Mouse (Mus musculus): ENCODE measurements around the gene Sept1.
A peak's percentile ranks its signal among the peaks of the same experiment; 100 is the strongest.

Gene Sept1

DNA sequence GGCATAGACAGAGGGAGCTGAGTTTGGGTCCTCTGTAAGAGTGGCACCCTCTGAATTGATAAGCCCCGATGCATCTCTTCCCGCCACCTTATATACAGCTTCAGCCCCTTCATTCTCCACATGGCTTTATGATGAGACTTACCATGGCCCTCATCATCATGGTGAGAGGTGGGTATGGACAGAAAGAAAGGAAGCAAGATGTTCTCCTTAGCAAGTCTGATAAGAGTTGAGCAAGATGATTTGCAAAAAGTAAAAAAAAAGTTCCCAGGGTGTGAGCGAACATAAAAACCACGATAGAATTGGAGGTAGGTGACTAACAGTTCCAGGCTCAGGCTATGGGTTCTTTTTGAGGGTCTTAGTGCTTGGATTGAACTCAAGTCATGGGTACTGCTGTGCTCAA, 14.3 kb downstream of the Sept1 start:
- no peak for DNase-seq (ENCODE audit: low spot score)

DNA sequence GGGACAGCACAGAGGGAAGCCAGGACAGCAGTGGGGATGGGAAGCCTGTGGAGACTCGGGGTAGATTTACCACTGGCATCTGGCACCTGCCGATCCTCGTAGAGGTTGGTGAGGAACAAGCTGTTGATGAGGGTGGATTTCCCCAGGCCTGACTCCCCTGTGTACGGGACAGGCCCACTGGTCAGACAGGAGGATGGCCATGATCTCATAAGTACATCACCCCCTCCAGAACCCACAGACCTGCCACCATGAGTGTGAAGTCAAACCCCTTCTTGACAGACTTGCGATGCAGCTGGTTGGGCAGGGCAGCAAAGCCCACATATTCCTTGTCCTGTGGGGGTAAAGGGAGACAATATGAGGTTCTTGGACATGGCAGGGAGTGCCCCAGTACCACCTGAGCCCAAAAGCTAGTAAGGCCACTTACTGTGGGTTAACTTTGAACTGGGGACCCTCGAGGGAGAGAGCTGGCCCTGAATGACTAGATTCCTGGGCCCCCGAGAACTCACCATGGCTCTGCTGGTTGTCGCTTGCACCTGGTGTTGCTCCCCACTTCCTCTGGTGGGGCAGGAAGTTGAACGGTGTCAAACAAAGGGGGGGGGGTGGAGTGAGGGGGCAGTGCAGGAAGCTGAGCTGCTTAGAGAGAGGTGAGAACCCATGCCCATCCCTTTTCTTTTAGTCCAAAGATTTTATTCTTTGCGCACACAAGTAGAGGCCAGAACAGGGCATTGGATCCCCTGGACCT, 14.9 kb downstream of the Sept1 start:
- no peak for DNase-seq (ENCODE audit: low spot score)

DNA sequence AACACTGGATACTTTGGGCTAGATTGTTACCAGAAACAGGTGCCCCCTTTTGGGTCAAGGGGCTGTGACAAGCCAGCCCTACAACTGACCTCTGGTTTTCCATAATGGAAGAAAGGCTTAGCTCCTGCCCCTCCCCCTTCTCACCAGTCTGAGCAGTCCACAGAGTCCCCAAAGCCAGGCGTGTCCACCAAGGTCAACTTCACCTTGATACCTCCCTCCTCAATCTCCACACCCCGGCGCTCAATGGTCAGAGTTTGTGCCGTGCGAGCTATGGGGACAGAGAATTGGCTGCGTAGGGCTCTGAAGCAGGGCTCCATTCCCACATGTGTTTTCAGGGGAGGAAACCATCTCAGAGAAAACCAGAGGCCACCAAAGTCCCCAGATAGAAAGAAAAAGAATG, 15.5 kb downstream of the Sept1 start:
- no peak for DNase-seq (ENCODE audit: low spot score)

DNA sequence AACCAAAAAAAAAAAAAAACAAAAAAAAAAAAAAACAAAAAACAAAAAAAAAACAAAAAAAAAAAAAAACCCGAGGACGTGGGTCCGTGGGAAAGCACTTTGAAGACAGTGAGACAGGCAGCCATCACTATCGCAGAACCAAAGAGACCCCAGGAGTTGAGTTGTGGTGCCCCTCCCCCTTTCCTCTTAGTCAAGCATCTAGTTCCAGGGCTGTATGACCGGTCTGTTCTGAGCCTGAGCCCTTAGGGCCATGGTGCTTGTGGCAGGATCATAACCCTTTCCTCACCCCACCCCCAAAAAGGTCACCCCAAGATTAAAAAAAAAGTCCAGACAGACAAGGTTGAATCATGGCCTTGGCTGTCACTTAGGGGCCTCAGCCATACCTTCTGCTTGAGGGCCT, 16.6 kb downstream of the Sept1 start:
- DNase-seq (ENCODE audit: low spot score) = no peak

DNA sequence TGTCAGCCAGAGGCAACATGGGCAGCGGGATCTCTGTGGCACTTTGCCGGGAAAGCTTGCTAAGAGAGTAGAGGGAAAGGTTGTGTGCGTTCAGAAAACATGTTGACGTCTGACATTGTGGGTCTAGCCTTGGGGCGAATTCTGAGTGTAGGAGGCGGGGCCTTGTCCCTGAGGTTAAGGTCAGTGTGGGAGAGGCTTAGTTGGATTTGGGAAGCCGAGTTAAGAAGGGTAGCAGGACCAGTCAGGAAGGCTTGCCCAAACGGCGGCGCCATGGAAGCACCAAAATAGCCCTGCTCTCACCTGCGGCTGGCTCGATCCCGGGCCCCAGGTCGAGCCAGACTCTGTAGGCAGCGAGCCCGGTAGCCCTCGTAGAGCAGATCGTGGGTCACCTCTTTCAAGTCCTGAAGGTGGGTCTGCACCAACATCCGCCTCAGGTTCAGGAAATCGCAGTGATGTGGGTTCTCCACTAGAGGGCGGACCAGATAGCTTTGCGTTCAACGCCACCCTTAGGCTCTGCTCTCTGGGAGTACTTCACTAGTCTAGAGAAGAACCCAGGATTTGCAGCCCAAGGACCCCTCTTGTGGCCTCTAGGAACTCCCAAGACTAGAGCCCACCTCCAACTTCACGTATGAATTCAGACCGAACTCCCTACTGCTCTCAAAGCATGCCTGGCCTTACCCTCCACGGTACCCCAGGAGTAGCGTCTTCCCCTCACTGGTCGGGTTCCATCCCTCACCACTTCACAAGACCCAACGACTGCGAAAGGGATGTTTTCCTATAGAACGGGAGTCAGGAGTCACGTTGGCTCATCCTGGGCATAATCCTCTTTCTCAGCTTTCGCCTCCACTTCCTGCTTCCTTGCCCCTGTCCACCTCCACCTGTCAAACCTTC, 17.7 kb downstream of the Sept1 start:
- DNase-seq (ENCODE audit: low spot score) = peak; percentile 47

DNA sequence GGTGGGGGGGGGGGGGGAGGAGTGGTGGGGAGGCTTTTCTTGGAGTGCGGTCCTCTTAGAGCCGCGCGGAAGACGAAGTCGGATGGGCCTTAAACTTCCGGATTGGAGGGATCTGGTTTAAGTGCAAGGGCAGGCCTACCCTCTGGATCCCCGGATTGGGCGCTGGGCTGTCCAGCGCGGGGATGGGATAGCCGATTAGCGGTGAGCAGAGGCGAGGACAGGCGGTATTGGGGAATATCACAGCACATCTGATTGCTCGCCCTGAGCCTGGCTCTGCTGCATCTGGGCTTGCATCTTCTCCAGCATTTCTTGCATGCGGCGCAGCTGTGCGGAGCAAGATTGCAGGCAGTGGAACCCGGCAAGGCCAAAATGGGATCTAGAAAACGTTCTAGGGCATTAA, 18.4 kb downstream of the Sept1 start:
- no peak for DNase-seq (ENCODE audit: low spot score)

DNA sequence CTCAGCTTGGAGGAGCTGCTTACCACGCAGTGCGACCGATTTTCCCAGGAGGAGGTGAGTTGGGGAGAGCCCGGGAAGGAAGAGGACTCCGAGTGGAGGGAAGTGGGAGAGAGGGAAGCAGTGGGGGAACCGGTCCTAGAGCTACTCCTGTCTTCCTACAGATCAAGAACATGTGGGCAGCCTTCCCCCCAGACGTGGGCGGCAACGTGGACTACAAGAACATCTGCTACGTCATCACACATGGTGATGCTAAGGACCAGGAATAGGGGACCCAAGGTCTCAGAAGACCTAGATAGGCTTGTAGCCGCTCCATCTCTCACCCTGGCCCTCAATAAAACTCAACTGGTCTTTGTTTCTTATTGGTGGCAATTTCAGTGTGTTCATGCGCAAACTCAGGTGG, 19.0 kb downstream of the Sept1 start:
- no peak for DNase-seq (ENCODE audit: low spot score)

DNA sequence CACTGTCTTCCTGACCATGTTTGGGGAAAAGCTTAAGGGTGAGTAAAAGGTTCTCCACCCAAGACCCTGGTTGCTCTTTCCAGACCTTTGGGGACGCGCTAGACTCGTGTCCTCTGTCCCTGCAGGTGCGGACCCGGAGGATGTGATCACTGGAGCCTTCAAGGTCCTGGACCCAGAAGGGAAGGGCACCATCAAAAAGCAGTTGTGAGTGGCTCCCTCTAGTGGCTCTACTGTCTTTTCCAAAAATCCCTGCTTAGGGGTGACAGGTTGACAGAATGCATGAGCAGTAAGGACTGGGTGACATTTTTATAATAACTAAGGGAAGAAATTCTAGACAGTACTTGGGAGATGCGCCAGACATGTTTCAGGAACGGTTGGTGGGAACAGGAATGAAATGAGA, 19.4 kb downstream of the Sept1 start:
- DNase-seq (ENCODE audit: low spot score) = no peak

DNA sequence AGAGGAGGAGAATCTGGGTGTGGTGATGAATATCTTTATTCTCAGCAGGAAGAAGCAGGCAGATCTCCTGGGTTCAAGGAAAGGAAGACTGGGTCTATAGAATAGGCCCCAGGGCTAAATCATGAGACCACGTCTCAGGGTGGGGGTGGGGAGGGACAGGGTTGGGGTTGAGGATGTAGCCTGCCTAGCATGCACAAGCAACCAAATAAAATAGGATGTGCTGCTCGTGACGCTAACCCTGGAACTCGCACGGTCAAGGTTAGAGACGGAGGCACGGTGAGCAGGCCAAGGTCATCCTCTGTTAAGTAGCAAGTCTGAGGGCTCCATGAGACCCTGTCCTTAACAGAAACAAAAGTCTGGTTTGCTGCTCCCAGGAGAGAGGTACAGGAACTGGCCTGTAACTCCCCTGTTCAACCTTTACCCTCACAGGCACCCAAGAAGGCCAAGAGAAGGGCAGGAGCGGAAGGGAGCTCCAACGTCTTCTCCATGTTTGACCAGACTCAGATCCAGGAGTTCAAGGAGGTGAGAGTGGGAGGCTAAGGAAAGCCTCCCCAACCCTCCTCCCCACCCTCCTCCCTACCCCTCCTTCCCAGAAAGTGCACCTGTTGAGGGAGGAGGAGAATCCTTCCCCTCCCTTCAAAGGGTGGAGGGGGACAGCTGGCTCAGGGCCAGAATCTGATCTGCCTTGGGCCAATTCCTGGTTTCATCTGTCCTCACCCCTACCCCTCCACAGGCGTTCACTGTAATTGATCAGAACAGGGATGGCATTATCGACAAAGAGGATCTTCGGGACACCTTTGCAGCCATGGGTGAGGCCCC, 20.3 kb downstream of the Sept1 start:
- DNase-seq (ENCODE audit: low spot score) = no peak

DNA sequence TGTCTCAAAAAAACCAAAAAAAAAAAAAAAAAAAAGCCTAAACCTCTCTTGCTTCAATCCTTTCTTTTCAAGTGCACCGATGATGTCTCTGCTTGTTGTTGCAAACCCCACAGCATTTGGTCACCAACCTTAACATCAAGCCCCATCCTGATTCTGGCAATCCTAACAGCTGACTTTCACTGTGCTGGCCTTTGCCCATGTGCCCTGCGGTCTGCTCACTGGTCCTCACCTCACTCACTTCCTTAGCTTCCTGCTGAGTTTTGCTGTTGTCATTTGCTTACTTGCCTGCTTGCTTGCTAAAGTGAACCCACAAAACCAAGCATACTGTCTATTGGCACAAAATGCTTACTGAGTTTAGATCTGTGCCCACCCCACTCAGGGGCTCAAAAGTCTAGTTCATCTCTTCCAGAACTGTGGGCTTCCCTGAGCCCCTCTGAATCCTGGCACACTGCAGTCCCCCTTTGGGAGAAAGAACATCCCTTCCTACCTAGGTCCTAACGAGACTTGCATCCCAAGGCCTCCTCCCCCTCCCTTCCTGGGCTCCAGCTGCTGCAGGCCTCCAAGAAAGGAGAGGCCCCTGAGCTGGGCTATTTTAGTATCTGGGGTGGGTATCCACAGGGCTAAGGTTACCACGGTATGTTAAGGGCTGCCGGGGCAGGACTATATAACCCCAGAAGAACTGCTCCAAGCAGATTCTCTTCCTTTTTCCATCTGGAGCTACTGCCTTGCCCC, 21.8 kb downstream of the Sept1 start:
- DNase-seq (ENCODE audit: low spot score) = no peak

DNA sequence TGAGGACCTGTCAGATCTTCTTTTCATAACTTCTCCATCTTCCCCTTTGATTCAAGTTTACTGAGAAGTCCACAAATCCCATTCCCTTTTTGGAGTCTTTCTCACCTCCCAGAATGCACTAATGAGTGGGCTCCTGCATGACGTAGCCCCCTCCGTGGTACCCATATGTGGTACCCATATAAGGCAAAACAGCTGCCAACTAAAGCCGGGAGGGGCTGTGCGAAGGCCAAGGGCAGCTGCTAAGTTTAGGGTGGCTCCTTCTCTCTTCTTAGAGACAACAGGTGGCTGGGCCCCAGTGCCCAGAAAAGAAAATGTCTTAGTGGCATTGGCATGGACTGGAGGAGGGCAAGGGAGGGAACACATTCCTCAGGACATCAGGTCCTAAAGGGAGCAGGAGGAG, 22.7 kb downstream of the Sept1 start:
- DNase-seq (ENCODE audit: low spot score) = no peak

DNA sequence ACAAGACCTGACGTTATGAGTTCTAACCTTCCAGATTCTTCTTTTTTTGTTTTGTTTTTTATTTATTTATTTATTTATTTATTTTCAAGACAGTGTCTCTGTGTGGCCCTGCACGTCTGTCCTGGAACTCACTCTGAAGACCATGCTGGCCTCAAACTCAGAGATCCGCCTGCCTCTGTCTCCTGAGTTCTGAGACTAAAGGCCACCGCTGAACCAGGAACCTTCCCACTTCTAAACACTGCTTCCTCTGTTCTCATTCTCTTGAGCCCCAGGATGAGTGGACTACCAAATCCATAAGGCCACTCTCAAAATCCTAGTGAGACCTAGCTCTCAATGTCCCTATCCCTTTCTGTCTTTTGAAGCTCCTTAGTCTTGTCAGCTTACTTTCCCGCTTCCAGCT, 23.1 kb downstream of the Sept1 start:
- no peak for DNase-seq (ENCODE audit: low spot score)

DNA sequence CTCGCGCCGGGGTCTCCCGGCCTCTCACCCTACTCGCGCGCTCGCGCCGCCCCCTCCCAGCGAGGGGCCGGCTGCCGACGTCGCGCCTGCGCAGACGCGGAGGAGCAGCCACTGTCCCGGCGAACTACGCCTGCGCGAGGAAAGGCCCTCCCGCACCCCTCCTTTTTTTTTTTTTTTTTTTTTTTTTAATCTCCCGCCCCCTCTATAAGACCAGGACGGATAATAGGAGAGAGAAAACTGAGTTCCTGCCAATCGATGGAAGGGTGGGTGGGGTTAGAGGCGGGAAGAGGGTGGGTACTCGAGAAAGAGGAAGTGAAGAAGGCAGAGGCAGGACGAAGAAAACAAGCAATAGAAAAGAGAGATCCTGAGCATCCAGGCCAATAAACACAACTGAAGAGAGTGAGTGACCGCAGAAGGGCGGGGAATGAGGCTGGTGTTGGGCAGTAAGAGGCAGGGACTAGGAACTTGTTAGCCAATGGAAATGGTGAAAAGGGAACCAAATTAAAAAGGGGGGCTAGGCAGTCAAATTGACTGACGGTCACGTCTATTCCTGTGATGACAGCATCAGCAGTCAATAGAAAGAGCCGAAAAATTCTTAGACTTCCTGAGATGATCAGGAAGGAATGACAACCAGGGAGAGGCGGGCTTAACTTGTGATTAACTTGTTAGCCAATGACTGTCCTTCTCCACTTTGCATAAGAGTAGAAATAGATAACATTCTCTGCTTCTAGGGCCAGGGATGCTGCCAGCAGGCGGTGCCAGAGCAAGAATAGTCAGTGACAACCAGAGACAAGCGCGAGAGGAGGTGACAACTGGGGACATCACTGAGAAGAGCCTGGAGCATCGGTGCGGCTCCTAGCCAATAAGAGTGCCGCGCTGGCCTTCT, 24.1 kb downstream of the Sept1 start, which contains the start of gene Mylpf:
Gene Mylpf (plus strand): TSS at position 338 of the 886 bp plus-strand sequence.
- DNase-seq (ENCODE audit: low spot score) = peak; percentile 96

DNA sequence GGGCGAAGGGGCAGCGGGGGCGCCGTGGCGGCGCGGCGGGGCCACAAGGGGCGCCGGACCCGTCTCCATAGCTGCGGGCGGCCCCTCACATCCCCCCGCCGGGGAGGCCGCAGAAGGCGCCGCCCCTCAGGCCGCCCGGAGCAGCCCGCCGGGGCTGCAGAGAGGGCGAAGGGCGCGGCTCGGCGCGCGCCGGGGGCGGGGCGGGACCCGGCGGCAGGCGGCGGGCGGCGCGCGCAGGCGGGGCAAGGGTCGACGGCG, 24.7 kb downstream of the Sept1 start, which contains the start of gene Tbc1d10b:
Gene Tbc1d10b (minus strand): TSS at position 174 of the 258 bp plus-strand sequence.
- DNase-seq (ENCODE audit: low spot score) = no peak

DNA sequence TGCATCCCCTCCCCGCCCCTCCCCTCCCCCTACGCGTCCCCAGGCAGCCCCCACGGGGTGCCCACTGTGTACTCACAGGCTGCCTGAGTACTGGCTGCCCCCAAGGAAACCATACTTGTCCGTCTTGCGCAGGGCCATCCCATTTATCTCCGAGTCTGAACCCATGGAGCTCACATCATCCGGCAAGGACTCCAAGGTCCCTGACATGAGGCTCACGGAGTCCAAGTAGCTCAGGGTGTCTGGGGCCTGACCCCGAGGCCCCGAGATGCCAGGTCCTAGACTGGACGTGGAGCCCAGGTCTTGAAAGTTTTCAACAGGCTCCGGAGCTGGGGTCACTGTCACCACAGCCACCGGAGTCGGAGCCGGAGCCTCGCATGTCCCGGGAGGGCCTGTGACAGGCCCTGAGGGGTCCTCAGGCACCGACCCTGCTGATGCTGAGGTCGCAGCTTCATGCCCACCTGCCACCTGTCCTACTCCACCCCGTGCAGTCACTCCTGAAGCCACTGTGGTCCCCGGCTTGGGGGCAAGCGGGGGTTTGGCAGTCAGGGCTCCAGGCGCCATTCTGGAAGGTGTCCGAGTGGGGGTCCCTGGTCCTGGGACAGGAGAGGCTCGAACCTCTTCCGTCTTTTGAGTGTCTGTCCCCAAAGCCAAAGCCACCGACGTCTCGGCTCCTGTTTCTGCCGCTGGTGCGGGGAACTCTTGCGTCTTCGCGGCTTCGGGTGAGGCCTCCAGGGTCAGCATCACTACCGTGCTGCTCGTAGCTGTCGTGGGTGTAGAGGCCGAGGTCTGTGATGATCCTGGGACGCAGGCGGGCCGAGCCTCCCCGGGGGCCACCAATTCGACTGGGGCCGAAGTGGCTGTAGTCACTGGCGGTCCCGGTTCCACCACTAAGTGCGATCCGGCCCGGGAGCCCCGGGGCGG, 25.3 kb downstream of the Sept1 start:
- no peak for DNase-seq (ENCODE audit: low spot score)

DNA sequence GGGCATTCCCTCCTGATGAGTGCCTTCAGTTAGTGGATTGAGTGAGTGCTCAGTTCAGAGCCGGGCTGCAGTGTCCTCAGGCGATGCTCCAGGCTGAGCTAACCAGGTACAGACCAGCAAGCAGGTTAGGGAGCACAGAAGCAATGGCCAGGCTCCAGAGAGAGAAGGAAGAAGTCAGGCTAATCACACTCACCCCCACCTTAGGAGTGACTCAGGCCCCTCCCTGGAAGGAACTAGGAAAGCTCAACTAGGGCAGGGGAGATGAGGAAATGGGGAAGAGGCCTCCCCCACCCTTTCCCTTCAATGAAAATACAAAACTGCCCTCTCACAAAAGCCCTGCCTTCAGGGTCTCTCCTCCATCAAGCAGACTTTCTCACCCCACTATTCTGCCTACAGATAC, 26.3 kb downstream of the Sept1 start:
- no peak for DNase-seq (ENCODE audit: low spot score)

DNA sequence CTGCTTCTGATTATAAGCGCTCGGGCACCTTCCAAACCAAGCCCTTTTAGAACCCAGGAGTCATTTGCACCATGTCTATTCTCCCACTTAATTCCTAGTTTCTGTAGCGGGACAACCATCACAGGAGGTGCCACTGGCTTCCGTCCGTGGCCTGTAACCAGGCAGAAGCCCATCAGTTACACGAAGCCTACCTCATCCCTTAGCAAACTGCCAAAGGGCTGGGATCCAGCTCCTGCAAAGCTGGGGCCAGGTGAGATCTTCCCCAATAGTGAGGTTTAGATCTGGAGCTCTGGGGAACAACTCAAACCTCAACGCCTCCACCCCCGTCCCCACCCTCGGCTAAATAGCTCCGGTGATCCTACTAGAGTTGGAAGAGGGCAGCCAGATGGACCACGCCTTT, 36.4 kb downstream of the Sept1 start:
- DNase-seq (ENCODE audit: low spot score) = no peak

DNA sequence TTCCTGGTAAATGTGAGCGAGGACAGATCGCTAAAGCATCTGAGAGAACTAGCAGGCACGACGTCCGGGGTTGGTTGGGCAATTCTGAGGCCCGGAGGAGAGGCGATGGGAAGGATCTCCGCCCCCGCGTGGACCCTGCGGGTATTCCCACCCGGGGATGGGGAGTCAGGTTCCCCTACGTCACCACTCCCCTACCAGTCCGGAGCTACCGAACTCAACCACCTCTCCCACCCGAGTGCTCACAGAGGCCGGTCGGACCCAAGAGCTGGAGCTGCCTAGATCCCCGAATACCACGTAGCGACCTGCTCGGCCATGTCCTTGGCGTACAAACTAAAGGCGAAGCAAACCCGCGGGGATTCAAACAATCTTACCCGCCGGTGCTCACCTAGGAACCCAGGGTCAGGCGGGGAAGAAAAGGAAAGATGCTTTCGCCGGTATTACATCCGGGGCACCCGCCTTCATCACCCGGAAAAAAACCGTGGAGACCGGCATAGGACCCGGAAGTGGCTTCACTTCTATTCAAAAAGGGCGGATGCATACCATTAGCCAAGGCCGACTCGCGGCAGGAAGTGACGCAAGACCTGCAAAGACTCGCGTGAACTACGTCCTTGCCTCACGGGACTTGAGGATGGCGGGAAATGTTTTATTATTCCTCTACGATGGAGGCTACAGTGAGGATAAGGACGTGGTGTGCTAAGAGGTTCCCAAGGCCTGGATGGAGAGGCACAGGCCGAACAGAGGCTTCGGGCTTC, 37.2 kb downstream of the Sept1 start, which contains the start of gene Cd2bp2:
Gene Cd2bp2 (minus strand): TSS at position 507 of the 752 bp plus-strand sequence.
- peak; percentile 91 for DNase-seq (ENCODE audit: low spot score)

DNA sequence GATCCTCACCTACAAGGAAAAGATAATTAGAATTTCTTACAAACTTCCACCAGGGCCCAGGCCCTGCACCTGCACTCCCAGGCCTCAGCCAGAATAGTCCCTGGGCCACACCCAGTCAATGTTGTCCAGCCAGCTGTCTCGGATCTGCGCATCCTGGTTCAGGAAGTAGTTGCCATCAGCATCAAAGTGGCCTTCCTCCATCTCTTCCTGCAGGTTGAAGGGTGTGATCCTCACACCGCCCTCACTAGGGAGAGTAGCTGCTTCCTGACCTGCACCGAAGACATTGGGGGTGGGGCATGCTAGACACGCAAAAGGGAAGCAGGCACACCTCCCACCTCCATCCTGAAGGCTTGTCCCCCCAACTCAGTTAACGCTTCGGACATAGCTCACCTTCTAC, 38.3 kb downstream of the Sept1 start:
- no peak for DNase-seq (ENCODE audit: low spot score)
